Mouse (Mus musculus) ES-Bruce4 (cell line): Measurements from ENCODE around the gene Zbtb2. TPM values are rescaled to one million over a fixed set of nuclear protein-coding genes. Genes with fewer than 3 reads are reported as not detected.

Experiments
- H3K27ac ChIP-seq: 2 replicates; pipeline ENCODE4 v1.5.1; 2012; ENCODE audit warnings: low read length, inconsistent platforms; ENCODE audit not compliant: insufficient read depth
- H3K27me3 ChIP-seq: 2 replicates; pipeline ENCODE4 v1.6.1; 2012; ENCODE audit warnings: mild to moderate bottlenecking, low read length, inconsistent platforms; ENCODE audit not compliant: control insufficient read depth, poor library complexity, insufficient read depth, severe bottlenecking
- H3K36me3 ChIP-seq: 2 replicates; pipeline ENCODE4 v1.6.1; 2012; ENCODE audit warnings: inconsistent platforms, mild to moderate bottlenecking, low read length, moderate library complexity; ENCODE audit not compliant: control insufficient read depth, poor library complexity, insufficient read depth, severe bottlenecking
- H3K4me1 ChIP-seq: one replicate; pipeline ENCODE4 v1.8.1; 2011; ENCODE audit warnings: low read length; ENCODE audit not compliant: control insufficient read depth, insufficient read depth
- H3K4me3 ChIP-seq: 2 replicates; pipeline ENCODE4 v1.5.1; 2011; ENCODE audit warnings: low read depth, mild to moderate bottlenecking, low read length
- H3K9ac ChIP-seq: 2 replicates; pipeline ENCODE4 v1.6.1; 2012; ENCODE audit warnings: low read depth, mild to moderate bottlenecking, inconsistent platforms; ENCODE audit not compliant: poor library complexity, severe bottlenecking
- H3K9me3 ChIP-seq: replicated peaks from 2 replicates; pipeline ENCODE4 v1.6.1; 2012; ENCODE audit warnings: mild to moderate bottlenecking, low read length, inconsistent platforms; ENCODE audit not compliant: control insufficient read depth, poor library complexity, insufficient read depth, severe bottlenecking
- CTCF ChIP-seq: IDR thresholded peaks from one replicate; pipeline ENCODE4 v1.8.1; 2011; ENCODE audit warnings: low read depth, low read length
- EP300 ChIP-seq: IDR thresholded peaks from 2 replicates; pipeline ENCODE4 v1.6.1; 2011; ENCODE audit warnings: low read depth, low read length; ENCODE audit not compliant: insufficient read depth
- POLR2A ChIP-seq: IDR thresholded peaks from one replicate; pipeline ENCODE4 v1.8.1; 2011; ENCODE audit warnings: low read length; ENCODE audit not compliant: insufficient read depth
- polyA plus RNA-seq: library from polyadenylated mRNA; stranded (reverse); fragments of >200 nt; gene quantifications from 2 replicates; pipeline ENCODE4 v1.2.4, GENCODE M21; 2011; ENCODE audit warnings: low read depth; ENCODE audit not compliant: missing spikeins, insufficient read depth, insufficient read length

The Zbtb2 gene
- polyA plus RNA-seq, 1 experiment: 13.1 TPM

DNA sequence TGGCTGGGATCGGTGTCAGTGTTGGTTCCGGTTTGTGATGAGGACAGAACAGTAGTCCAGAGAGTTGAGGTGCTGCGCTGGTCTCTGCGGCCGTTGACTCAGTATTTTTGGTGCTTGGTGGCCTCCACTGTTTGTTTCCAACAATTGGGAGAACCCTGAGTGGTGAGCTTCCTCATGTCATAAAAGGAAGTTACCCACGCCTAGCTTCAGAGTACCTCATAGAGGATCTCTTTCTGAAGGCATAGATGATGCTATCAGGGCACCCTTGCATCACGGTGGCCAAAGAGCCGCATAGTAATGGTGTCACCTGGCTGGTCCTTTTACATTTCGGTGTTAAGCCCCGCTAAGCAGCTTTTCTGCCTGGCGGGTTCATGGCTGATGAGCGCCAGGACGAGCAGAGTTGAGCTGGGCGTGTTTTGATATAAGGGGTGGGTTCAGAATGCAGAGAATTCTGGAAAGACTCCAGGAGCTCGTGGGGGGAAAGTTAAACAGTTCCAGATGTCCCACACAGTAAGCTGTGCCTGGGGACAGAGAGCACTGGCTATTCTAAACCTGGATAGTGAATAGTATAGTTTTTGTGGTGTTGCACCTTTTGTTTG is 48.9 kb downstream of the Zbtb2 start:
- TF ChIP-seq EP300 (no peak), POLR2A (no peak), CTCF (no peak)
- no peaks in the 10 kb centered on the region for H3K27me3 ChIP-seq
- H3K36me3 ChIP-seq: peaks cover under 1% of the 10 kb centered on the region; the same call in 1 of the 2 replicates
- no peak overlapping the region for H3K4me3 ChIP-seq
- H3K27ac ChIP-seq: no peak overlapping the region
- H3K9ac ChIP-seq: no peak overlapping the region
- H3K4me1 ChIP-seq: peaks cover 10% of the 10 kb centered on the region
- H3K9me3 ChIP-seq: no peaks in the 10 kb centered on the region

- peak overlapping the region; percentile 81 for H3K9ac ChIP-seq
- peak overlapping the region; percentile 94 for H3K27ac ChIP-seq
- no peaks in the 10 kb centered on the region for H3K9me3 ChIP-seq
- H3K36me3 ChIP-seq: no peaks in the 10 kb centered on the region
- no peaks in the 10 kb centered on the region for H3K27me3 ChIP-seq
- H3K4me1 ChIP-seq: peaks cover 10% of the 10 kb centered on the region
- peak overlapping the region; percentile 56 for H3K4me3 ChIP-seq
- TF ChIP-seq EP300: peak; percentile 86
- no peak for TF ChIP-seq CTCF
- TF ChIP-seq POLR2A: peak; percentile 90
Observed at GRCm38 (mm10) chr10:4334039-4334683, 53.7 kb downstream of the Zbtb2 start.

DNA sequence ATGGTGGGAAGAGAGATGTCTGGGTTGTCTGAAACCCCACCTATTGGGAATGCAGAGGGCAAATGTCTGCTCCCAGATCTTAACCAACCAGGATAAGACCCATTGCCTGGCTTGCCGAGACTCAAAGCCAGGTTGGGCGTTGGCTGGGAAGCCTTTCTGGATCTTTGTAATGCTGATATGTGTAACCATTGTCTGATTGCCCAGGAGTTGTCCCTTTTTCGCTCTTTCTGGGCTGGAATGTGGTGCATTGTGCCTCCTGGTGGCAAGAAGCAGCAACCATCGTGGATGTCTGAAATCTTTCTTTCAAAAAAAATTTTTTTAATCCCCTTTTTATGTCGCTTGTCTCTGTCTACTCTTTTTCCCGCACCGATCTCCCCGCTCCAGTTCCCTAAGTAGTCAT is 54.6 kb downstream of the Zbtb2 start:
- H3K4me3 ChIP-seq: no peak overlapping the region
- no peaks in the 10 kb centered on the region for H3K9me3 ChIP-seq
- peaks cover 8% of the 10 kb centered on the region for H3K4me1 ChIP-seq
- peak overlapping the region; percentile 98 for H3K27ac ChIP-seq
- peak overlapping the region; percentile 81 for H3K9ac ChIP-seq
- H3K27me3 ChIP-seq: no peaks in the 10 kb centered on the region
- no peaks in the 10 kb centered on the region for H3K36me3 ChIP-seq
- TF ChIP-seq POLR2A (no peak), CTCF (peak; percentile 75), EP300 (peak; percentile 96)

- H3K27me3 ChIP-seq: no peaks in the 10 kb centered on the region
- TF ChIP-seq POLR2A (no peak), EP300 (peak; percentile 61; the same call in 1 of the 2 replicates), CTCF (no peak)
Observed at GRCm38 (mm10) chr10:4332228-4332979, 55.5 kb downstream of the Zbtb2 start.

GRCm38 (mm10) chr10:4327716-4328115 is 60.2 kb downstream of the Zbtb2 start:
- TF ChIP-seq EP300 (no peak), POLR2A (no peak)
- peaks cover 8% of the 10 kb centered on the region for H3K9me3 ChIP-seq
- H3K36me3 ChIP-seq: peaks cover 23% of the 10 kb centered on the region
- no peak overlapping the region for H3K9ac ChIP-seq
- H3K27ac ChIP-seq: no peak overlapping the region
- no peak overlapping the region for H3K4me3 ChIP-seq
- H3K27me3 ChIP-seq: no peaks in the 10 kb centered on the region
- H3K4me1 ChIP-seq: peaks cover 5% of the 10 kb centered on the region

More at GRCm38 (mm10) chr10:4332228-4332979, 55.5 kb downstream of the Zbtb2 start:
- Histone ChIP-seq H3K36me3 (peaks cover 3% of the 10 kb centered on the region), H3K4me1 (peaks cover 2% of the 10 kb centered on the region), H3K9me3 (0 out of 2 replicates have a peak, but pooled peaks cover 4% of the 10 kb centered on the region), H3K4me3 (no peak overlapping the region), H3K27ac (peak overlapping the region; percentile 98), H3K9ac (no peak overlapping the region; the same call in 1 of the 2 replicates)

- Histone ChIP-seq H3K36me3 (peaks cover 38% of the 10 kb centered on the region), H3K4me1 (peaks cover 2% of the 10 kb centered on the region), H3K9me3 (peaks cover 8% of the 10 kb centered on the region), H3K4me3 (no peak overlapping the region), H3K27me3 (no peaks in the 10 kb centered on the region), H3K27ac (peak overlapping the region; percentile 41; the same call in 1 of the 2 replicates), H3K9ac (no peak overlapping the region; the same call in 1 of the 2 replicates)
- TF ChIP-seq EP300 (no peak), POLR2A (no peak), CTCF (no peak)
Observed at GRCm38 (mm10) chr10:4325562-4325961, 62.3 kb downstream of the Zbtb2 start.
